Mouse (Mus musculus): ENCODE data around the gene Unc13d.
A peak's percentile ranks its signal among the peaks of the same experiment; 100 is the strongest.

Unc13d gene

GRCm38 (mm10) chr11:116078221-116078620 is 460 bp upstream of the Unc13d start:
- no peak for DNase-seq (ENCODE audit: extremely low read depth, low read depth)

DNA sequence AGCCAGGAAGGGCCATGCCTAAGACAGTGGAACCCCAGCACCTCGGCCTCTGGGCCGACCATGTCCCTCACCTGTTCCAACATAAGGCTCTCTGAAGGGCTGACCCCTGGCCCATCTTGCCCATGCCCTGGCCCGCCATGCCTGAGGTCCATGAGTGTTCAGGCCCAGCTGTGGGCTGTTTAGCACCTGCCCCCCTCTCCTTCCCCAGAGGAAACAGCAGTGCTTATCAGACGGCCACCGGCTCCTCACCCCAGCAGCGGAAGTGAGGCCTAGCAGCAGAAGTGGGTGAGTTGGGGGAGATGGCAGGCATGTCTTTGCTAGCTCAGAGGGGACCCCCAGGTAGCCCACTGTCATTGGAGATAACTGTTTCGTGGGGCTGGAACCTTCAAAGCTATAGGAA is 925 bp downstream of the Unc13d start:
- DNase-seq (ENCODE audit: extremely low read depth, low read depth), result no peak

DNA sequence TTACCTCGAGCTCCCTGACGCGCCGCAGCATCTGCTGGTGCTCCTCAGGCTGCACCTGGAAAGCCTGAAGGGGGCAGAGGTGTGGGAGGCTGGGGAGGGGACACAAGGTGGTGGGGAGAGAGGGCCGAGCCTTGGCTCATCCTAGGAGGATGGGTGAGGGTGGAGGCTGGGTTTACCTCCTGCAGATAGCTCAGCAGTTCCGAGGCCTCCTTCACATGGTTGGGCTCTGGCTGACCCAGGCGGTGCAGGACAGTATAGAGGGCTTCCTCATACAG is 1.6 kb downstream of the Unc13d start:
- no peak for DNase-seq (ENCODE audit: extremely low read depth, low read depth)

- DNase-seq (ENCODE audit: extremely low read depth, low read depth), result peak; percentile 95
Measured at GRCm38 (mm10) chr11:116075539-116076265, 2.1 kb downstream of the Unc13d start.

GRCm38 (mm10) chr11:116074436-116074991 is 3.2 kb downstream of the Unc13d start:
- DNase-seq (ENCODE audit: extremely low read depth, low read depth), result no peak

DNA sequence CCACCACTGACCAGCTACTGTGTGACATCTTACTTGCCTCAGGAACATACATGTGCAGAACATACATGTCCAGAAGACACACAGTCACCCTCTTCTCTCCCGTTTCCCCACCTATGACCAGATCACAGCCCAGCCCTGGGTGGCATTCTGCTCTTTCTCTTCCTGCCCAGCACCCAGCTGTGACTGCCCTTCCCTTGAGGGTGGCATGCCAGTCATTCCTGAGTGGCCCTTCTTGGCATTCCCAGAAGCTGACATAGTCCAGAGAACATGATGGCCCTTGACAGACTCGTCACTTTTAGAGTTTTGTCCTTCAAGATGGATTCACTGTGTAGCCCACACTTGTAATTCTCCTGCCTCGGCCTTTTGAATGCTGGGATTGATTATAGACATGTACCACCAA is 5.2 kb downstream of the Unc13d start:
- no peak for DNase-seq (ENCODE audit: extremely low read depth, low read depth)

DNA sequence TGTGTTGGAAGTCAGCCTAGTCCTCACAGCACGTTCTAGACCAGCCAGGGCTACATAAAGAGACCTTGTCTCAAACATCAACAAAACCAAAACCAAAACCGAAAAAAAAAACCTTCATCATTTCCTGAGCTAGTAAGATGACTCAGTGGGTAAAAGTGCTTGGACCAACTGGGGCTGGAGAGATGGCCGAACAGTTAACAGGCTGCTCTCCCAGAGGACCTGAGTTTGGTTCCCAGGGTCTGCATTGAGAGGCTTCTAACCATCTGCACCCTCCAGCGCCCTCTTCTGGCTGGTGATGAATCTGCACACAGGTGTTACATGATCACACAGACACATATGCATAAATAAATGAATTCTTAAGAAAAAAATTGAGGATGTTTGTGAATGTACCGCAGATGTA is 6.3 kb downstream of the Unc13d start:
- DNase-seq (ENCODE audit: extremely low read depth, low read depth), result no peak

DNA sequence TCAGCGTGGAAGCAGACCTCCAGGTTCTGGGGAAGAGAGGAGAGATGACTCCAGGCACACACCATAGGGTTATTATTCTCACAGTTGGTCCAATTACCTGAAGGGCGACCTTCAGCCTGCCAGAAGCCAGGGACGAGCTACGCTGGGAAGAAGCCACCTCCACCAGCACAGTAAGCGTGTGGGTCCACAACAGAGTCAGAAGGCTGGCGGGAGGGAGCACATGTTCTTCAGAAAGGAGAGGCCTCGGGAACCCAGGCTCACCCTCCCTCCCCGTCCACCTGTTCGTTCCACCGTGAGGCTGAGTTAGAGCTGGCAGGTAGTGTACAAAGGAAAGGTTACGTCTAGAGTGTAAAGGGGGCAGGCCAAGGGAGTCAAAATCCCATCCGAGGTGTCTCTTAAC is 12.4 kb downstream of the Unc13d start:
- no peak for DNase-seq (ENCODE audit: extremely low read depth, low read depth)

GRCm38 (mm10) chr11:116064187-116064867 is 13.4 kb downstream of the Unc13d start:
- no peak for DNase-seq (ENCODE audit: extremely low read depth, low read depth)

GRCm38 (mm10) chr11:116063562-116063961 is 14.2 kb downstream of the Unc13d start:
- DNase-seq (ENCODE audit: extremely low read depth, low read depth), result no peak

DNA sequence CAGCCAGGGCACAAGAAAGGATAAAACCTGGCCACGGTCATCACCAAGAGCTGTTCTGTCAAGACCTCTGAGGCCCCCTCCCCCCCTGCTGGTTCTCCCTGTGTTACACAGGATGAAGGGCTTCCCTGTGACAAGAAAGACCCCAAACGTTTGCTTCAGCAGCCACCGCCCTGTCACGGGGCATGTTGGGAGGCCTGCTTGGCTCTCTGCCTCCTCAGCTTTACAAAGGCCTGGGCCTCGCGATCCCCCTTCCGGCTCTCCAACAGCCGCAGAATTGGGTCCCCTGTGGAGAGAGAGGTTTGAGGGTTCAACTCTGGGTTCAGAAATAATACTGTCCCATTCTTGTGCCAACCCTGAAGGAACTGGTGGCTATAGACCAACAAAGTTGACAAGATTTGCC is 15.2 kb downstream of the Unc13d start:
- DNase-seq (ENCODE audit: extremely low read depth, low read depth), result no peak

DNA sequence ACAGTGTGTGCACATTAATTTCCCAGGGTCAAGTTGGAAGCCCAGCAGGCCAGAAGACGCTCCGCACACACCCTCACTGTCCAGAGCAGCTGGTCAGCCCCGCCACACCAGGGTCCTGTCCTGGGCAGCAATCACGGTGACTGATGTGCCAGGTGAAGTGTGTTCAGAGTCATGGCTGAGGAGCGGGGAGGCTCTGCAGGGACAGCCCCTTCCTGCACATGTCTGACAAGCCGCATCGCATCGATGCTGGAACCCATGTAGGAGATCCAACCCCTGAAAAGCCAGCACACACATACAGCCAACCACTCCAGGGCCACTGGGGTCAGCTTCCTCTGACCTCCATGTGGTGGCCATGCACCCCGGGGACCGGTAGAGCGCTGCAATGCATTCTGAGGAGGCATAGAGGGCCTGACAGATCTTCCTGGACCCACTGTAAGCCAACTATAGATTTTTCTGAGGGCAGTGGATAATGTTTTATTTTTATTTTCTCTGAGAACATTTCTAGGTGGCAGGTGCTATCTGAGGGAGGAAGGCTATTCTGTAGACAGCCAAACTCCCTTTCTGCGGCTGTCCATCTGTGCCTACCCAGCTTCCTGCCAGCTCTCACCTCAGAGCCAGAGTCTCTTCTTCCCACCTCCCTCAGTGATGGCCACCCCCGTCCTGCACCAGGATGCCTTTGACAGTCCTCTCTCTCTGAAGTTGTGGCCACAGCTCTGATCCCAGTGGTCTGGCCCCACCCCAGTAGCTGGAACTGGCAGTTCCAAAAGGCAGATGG is 15.9 kb downstream of the Unc13d start:
- DNase-seq (ENCODE audit: extremely low read depth, low read depth), result no peak

DNA sequence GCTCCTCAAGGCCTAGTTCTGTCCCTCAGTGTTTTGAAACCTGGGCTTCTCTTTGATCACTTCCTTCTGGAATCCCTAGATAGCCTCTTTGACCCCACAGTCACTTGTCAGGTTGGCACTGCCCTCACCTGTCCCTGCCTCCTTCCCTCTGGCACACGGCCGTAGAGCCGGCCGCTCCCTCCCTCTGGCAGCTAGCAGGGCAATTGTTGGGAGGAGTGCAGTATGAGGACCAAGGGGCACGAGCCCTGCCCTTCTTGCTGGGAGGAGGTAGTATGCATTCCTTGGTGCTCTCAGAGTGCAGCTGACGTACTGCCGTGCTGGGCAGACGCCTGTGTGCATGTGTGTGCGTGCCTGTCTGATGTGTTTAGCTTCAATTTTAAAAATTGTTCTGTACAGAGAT is 17.2 kb downstream of the Unc13d start:
- no peak for DNase-seq (ENCODE audit: extremely low read depth, low read depth)

GRCm38 (mm10) chr11:116059691-116060025 is 18.1 kb downstream of the Unc13d start:
- DNase-seq (ENCODE audit: extremely low read depth, low read depth), result no peak

- no peak for DNase-seq (ENCODE audit: extremely low read depth, low read depth)
Measured at GRCm38 (mm10) chr11:116058868-116059690, 18.7 kb downstream of the Unc13d start.

DNA sequence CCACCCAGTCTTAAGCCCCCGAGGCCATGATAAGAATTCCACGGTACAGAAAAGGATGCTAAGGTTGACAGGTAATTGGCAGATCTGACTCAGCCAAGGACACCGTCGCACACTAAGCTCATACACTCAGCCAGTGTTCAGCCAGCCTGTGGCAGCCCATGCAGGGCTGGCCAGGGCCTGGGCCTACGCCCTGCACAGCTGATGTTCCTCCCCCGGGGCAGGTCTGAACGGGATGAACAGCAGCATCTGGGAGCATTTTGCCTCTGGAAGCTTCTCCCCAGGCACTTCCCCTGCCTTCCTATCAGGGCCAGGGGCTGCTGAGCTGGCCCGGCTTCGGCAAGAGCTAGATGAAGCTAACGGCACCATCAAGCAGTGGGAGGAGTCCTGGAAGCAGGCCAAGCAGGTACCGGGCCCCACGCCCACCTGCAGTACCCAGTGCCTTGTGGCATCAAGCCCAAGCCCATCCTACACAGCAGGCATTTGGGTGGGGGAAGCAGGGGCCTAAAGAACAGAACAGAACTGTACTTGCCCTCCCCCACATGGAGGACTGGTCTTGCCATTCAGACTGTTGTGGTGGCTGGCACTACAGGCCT is 19.6 kb downstream of the Unc13d start:
- DNase-seq (ENCODE audit: extremely low read depth, low read depth), result no peak

DNA sequence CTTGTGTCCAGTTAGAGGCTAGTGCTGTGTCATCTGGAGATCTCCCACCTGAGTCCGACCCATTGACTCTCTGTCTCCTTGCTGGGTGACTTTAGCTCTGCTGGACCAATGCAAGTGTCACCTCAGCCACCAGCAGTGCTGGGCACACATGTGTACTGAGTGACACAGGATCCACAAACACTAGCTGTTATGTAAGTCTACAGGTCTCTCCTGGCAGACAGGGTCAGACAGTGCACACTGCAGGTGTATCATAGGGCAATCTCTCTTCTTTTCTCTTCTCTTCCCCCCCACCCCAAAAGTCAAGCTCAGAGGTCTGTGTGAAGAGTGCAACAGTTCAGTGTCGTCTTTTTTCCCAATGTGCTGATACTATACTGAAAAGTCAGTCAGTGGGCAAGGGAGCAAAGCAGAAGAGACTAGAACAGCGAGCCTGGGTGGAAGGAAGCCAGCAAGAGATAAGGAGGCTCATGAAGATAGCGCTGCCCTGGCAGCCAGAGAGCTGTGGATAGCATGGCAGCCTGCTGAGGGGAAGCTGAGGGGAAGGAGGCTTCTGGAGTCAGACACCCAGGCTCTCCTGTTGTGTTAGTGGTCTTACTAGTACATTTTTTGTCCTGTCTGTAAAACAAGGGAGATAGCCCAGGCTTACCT is 20.4 kb downstream of the Unc13d start:
- peak; percentile 85 for DNase-seq (ENCODE audit: extremely low read depth, low read depth)

DNA sequence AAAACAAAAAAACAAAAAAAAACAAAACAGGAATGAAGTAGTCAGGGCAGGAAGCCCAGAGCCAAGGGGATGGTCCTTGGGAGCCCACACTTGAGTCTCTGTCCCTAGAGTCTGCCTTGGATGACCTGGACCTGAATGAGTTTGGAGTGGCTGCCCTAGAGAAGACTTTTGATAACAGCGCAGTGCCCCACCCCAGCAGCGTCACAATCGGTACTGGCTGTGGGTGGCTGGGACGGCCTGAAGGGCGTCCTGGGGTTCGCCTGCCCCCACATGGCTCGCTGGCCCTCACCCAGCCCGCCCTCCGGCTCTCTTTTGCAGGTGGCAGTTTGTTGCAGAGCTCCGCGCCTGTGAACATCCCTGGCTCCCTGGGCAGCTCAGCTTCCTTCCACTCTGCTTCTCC is 21.9 kb downstream of the Unc13d start:
- DNase-seq (ENCODE audit: extremely low read depth, low read depth), result no peak

DNA sequence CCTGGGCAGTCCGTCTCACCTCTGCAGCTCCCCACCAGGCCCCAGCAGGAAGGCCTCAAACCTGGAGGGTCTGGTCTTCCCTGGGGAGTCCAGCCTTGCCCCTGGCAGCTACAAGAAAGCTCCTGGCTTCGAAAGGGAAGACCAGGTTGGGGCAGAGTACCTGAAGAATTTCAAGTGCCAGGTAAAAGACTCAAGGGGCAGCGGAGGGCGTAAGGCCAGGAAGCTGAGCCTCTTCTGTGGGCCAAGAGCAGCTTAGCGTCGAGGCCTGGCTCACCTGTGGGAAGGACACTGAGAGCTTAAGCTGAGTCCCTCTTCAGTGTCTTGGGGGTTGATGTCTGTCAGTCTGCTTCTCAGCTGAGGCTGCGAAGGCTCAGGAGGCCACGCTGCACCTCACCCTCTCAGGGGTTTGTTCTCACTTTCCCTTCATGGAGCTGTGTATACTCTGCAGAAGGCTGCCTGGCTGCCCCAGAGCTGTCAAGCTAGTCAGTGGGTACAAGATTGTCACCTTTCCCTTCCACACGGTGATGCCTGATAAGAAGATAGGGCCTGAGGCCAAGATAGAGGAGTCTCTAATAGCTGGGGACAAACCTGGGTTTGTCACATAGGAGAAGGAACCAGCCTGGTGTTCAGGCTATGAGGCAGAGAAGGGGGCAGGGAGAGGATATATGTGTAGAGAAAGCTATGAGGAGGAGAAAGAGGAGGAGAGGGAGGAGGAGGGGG is 24.1 kb downstream of the Unc13d start:
- DNase-seq (ENCODE audit: extremely low read depth, low read depth), result peak; percentile 29

GRCm38 (mm10) chr11:116050196-116050595 is 27.6 kb downstream of the Unc13d start:
- no peak for DNase-seq (ENCODE audit: extremely low read depth, low read depth)
